Comparison of ENCODE assay signal across 23 mouse cellular contexts in the genomic region with DNA sequence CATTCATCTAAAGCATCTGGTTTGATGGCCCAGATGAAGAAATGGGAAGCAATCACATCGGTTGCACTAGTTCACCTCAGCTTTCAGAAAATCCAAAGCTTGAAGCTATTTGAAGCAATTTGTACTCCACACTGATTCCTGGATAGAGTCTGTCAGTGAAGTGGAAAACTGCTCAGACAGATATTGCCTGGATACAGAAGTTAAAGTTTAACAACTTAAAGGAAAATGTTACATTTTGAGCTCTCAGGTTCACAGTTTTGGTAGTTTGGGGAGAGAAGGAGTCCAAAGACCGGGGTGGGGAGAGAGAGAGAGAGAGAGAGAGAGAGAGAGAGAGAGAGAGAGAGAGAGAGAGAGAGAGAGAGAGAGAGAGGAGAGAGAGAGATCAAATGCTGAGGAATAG. TPM values are rescaled to one million over a fixed set of nuclear protein-coding genes. Genes with fewer than 3 reads are reported as not detected.
"Had no signal": no experiment of that assay in that cellular context is flagged by ENCODE, and none has a peak within 500 bp of the region (broad histone marks: within the 10 kb centered on the region; RNA-seq: fewer than 3 reads in every experiment).

No protein-coding gene starts in this region.

- H3K9ac ChIP-seq: hindbrain, embryonic 14.5 days; limb, embryonic 12.5 days; limb, embryonic 15.5 days; liver, embryonic 14.5 days; lung, embryonic 15.5 days; midbrain, embryonic 13.5 days; neural tube, embryonic 13.5 days had no signal

- ATAC-seq: hindbrain, postnatal 0 days; inflammation-experienced regulatory T-cells, adult 6 months; intestine, embryonic 16.5 days; midbrain, embryonic 13.5 days; midbrain, embryonic 16.5 days had no signal

- H3K9me3 ChIP-seq: limb, embryonic 15.5 days; lung, embryonic 15.5 days; megakaryocyte, embryonic 14.5 days had no signal

- H3K36me3 ChIP-seq: limb, embryonic 12.5 days; limb, embryonic 15.5 days; lung, embryonic 15.5 days; midbrain, embryonic 10.5 days; midbrain, embryonic 13.5 days; neural tube, embryonic 13.5 days had no signal

- H3K4me1 ChIP-seq: limb, embryonic 12.5 days; limb, embryonic 15.5 days; lung, embryonic 15.5 days; megakaryocyte, embryonic 14.5 days; midbrain, embryonic 10.5 days; midbrain, embryonic 13.5 days; neural tube, embryonic 13.5 days had no signal

- H3K27ac ChIP-seq: hindbrain, embryonic 14.5 days; hindbrain, postnatal 0 days; limb, embryonic 12.5 days; limb, embryonic 15.5 days; liver, embryonic 14.5 days; lung, embryonic 15.5 days; midbrain, embryonic 10.5 days; midbrain, embryonic 13.5 days; neural tube, embryonic 13.5 days; stomach, postnatal 0 days had no signal

- H3K27me3 ChIP-seq: limb, embryonic 12.5 days; limb, embryonic 15.5 days; lung, embryonic 15.5 days; megakaryocyte, embryonic 14.5 days; midbrain, embryonic 13.5 days; neural tube, embryonic 13.5 days had no signal

- DNase-seq: left cerebral cortex, postnatal 4 days; lung, adult 18-20 months; lung, postnatal 10 days; lung, postnatal 36 days; thymus, adult 2 months; thymus, postnatal 14 days; thymus, postnatal 4 days had no signal

- H3K4me2 ChIP-seq: hindbrain, embryonic 14.5 days; limb, embryonic 12.5 days; limb, embryonic 15.5 days; lung, embryonic 15.5 days; midbrain, embryonic 13.5 days; neural tube, embryonic 13.5 days had no signal

- H3K4me3 ChIP-seq: limb, embryonic 12.5 days; limb, embryonic 15.5 days; lung, embryonic 15.5 days; megakaryocyte, embryonic 14.5 days; midbrain, embryonic 10.5 days; midbrain, embryonic 13.5 days; myocyte; neural tube, embryonic 13.5 days had no signal

RNA-seq across cellular contexts. Expression of a gene that starts 2.9 kb away (rescaled TPM):
- polyA plus RNA-seq: hindbrain, embryonic 14.5 days; hindbrain, postnatal 0 days; inflammation-experienced regulatory T-cells, adult 6 months; intestine, embryonic 16.5 days; limb, embryonic 12.5 days; limb, embryonic 15.5 days; lung, embryonic 15.5 days; midbrain, embryonic 10.5 days; midbrain, embryonic 13.5 days; midbrain, embryonic 16.5 days; myocyte; neural tube, embryonic 13.5 days; small intestine, adult 2 months; thymus, adult 2 months had no signal
